Mouse (Mus musculus) kidney, postnatal 14 days (tissue): Measurements from ENCODE around the gene Actr8.
A peak's percentile ranks its signal among the peaks of the same experiment; 100 is the strongest.

ENCODE experiments used
- DNase-seq: peaks from one replicate; pipeline ENCODE4 v3.0.0; 2022; ENCODE audit warnings: mixed read lengths

The Actr8 gene

GRCm38 (mm10) chr14:30041836-30042235 is 63.7 kb downstream of the Actr8 start:
- DNase-seq: no peak

- no peak for DNase-seq
Observed at GRCm38 (mm10) chr14:30043356-30043940, 65.3 kb downstream of the Actr8 start.

DNA sequence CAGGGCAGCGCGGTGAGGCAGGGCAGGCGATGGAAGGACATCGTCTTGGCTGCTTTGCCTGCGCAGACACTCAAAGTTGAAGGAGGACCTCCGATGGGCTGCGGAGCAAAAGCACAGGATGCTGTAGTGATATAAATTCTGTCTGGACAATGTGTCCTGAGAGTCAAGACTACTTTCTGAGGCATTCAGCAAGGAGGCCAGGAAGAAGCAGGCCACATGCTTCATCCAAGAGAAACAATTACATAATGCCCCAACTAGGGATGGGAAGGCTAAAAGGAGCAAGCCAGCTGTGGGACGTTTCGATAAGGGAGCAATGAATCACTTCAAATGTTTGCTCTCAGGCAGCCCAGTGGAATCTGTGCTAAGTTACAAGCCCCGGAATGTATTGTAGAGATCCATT is 67.1 kb downstream of the Actr8 start:
- DNase-seq: peak; percentile 44

GRCm38 (mm10) chr14:30045704-30046220 is 67.6 kb downstream of the Actr8 start:
- DNase-seq: no peak

DNA sequence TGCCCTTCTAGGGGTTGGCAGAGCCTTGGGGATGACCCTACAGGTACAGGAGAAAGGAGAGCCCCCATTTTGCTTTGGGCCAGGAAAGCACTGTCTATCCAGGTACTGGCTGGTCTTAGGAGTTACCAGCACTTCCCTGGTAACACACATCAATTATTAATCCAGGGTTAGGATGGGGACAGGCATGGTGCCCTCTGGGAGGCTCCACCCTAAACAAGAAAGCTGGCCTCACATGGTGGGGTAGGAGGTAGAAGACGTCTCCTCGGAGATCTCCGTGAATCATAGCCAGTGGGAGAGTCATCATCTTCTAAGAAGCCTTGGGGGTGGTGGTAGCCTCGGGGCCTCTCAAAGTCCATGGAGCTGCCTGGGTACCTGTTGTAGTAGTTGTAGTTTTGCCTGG is 68.8 kb downstream of the Actr8 start:
- no peak for DNase-seq

DNA sequence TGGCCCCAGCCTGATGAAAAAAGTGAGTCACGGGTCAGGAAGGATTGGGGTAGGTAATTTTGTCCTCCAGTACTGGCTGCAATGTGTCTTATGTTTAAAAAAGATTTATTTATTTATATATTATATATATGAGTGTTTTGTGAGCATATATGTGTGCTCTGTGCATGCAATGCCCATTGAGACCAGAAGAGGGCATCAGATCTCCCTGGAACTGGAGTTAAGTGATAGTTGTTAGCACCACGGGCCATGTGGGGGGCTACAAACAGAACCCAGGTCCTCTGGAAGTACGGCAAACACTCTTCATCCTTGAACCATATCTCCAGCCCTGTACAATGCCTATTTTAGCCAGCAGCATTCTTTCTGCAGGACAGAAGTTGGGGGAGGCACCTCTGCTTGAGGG is 69.9 kb downstream of the Actr8 start:
- DNase-seq: no peak

DNA sequence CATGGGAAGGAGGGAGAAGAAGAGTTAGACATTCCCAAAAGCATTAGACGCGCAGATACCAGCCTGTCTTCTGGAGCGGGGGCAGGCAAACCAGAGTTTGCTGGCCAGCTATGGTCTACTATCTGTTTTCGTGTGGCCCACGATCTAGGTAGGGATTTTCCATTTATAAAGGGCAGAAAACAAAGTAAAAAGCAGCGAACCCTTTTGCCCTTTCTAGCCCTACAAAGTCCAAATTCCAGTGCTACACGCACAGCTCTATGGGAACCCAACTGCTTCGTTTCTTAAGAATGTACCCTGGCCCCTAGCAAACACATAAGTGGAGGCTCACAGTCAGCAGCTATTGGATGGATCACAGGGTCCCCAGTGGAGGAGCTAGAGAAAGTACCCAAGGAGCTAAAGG is 72.1 kb downstream of the Actr8 start:
- no peak for DNase-seq

GRCm38 (mm10) chr14:30054922-30055321 is 76.8 kb downstream of the Actr8 start:
- no peak for DNase-seq
